Mouse (Mus musculus): Measurements from ENCODE around the gene Mlkl. TPM values are rescaled to one million over a fixed set of nuclear protein-coding genes. Genes with fewer than 3 reads are reported as not detected.

Gene Mlkl
- total and polyA plus RNA-seq, 2 experiments from 2014 or later: 0.56 TPM; not detected in 1

GRCm38 (mm10) chr8:111366610-111367234 is 28.7 kb upstream of the Mlkl start:
- Histone ChIP-seq H3K9ac (replicated peaks; ENCODE audit: low read length, poor library complexity, severe bottlenecking) (no peak overlapping the region), H3K4me1 (ENCODE audit: insufficient read depth, low read length) (no peaks in the 10 kb centered on the region), H3K36me3 (ENCODE audit: insufficient read depth, low read length) (no peaks in the 10 kb centered on the region), H3K4me2 (ENCODE audit: low read depth, low read length, poor library complexity, severe bottlenecking) (peak overlapping the region; percentile 22; the same call in 1 of the 2 replicates), H3K4me3 (ENCODE audit: low read depth, low read length) (no peak overlapping the region), H3K27me3 (ENCODE audit: insufficient read depth, low read length) (no peaks in the 10 kb centered on the region), H3K27ac (ENCODE audit: low read depth, low read length) (no peak overlapping the region), H3K9me3 (ENCODE audit: low read length) (no peaks in the 10 kb centered on the region)
- DNase-seq (ENCODE audit: low spot score): no peak
- no peak for TF ChIP-seq CTCF (IDR thresholded peaks at IDR 0.05)
- WGBS: 41% methylated on average over 14 of the region's 14 CpGs
- ATAC-seq (ENCODE audit: low FRiP score): no peak

GRCm38 (mm10) chr8:111363489-111363888 is 25.5 kb upstream of the Mlkl start:
- Histone ChIP-seq H3K4me3 (ENCODE audit: low read depth, low read length) (no peak overlapping the region), H3K36me3 (ENCODE audit: insufficient read depth, low read length) (no peaks in the 10 kb centered on the region), H3K27ac (ENCODE audit: low read depth, low read length) (no peak overlapping the region), H3K27me3 (ENCODE audit: insufficient read depth, low read length) (no peaks in the 10 kb centered on the region), H3K9me3 (ENCODE audit: low read length) (no peaks in the 10 kb centered on the region), H3K4me1 (ENCODE audit: insufficient read depth, low read length) (no peaks in the 10 kb centered on the region), H3K9ac (replicated peaks; ENCODE audit: low read length, poor library complexity, severe bottlenecking) (no peak overlapping the region), H3K4me2 (ENCODE audit: low read depth, low read length, poor library complexity, severe bottlenecking) (no peak overlapping the region)
- no peak for TF ChIP-seq CTCF (IDR thresholded peaks at IDR 0.05)
- no peak for DNase-seq (ENCODE audit: low spot score)
- ATAC-seq (ENCODE audit: low FRiP score): no peak
- 84% methylated on average over 8 of the region's 8 CpGs for whole genome bisulfite sequencing

- no peak for DNase-seq (ENCODE audit: low spot score)
- Histone ChIP-seq H3K4me1 (ENCODE audit: insufficient read depth, low read length) (no peaks in the 10 kb centered on the region), H3K9ac (replicated peaks; ENCODE audit: low read length, poor library complexity, severe bottlenecking) (no peak overlapping the region), H3K4me3 (ENCODE audit: low read depth, low read length) (no peak overlapping the region), H3K27ac (ENCODE audit: low read depth, low read length) (no peak overlapping the region), H3K27me3 (ENCODE audit: insufficient read depth, low read length) (no peaks in the 10 kb centered on the region), H3K9me3 (ENCODE audit: low read length) (no peaks in the 10 kb centered on the region), H3K36me3 (ENCODE audit: insufficient read depth, low read length) (no peaks in the 10 kb centered on the region), H3K4me2 (ENCODE audit: low read depth, low read length, poor library complexity, severe bottlenecking) (no peak overlapping the region)
- TF ChIP-seq CTCF (IDR thresholded peaks at IDR 0.05): no peak
- 65% methylated on average over 7 of the region's 7 CpGs for WGBS
- no peak for ATAC-seq (ENCODE audit: low FRiP score)
Observed at GRCm38 (mm10) chr8:111360579-111361209, 22.7 kb upstream of the Mlkl start.

- Histone ChIP-seq H3K9ac (replicated peaks; ENCODE audit: low read length, poor library complexity, severe bottlenecking) (no peak overlapping the region), H3K4me3 (ENCODE audit: low read depth, low read length) (no peak overlapping the region), H3K36me3 (ENCODE audit: insufficient read depth, low read length) (no peaks in the 10 kb centered on the region), H3K4me1 (ENCODE audit: insufficient read depth, low read length) (no peaks in the 10 kb centered on the region), H3K27ac (ENCODE audit: low read depth, low read length) (no peak overlapping the region), H3K4me2 (ENCODE audit: low read depth, low read length, poor library complexity, severe bottlenecking) (no peak overlapping the region), H3K9me3 (ENCODE audit: low read length) (no peaks in the 10 kb centered on the region), H3K27me3 (ENCODE audit: insufficient read depth, low read length) (no peaks in the 10 kb centered on the region)
- DNase-seq (ENCODE audit: low spot score) (no peak), ATAC-seq (ENCODE audit: low FRiP score) (no peak)
- 70% methylated on average over 5 of the region's 5 CpGs for WGBS
- no peak for TF ChIP-seq CTCF (IDR thresholded peaks at IDR 0.05)
Observed at GRCm38 (mm10) chr8:111359936-111360335, 22.0 kb upstream of the Mlkl start.

GRCm38 (mm10) chr8:111358905-111359304 is 20.9 kb upstream of the Mlkl start:
- 59% methylated on average over 1 of the region's 1 CpGs for WGBS
- no peak for TF ChIP-seq CTCF (IDR thresholded peaks at IDR 0.05)
- H3K9me3 ChIP-seq (ENCODE audit: low read length): no peaks in the 10 kb centered on the region
- no peak overlapping the region for H3K27ac ChIP-seq (ENCODE audit: low read depth, low read length)
- no peaks in the 10 kb centered on the region for H3K36me3 ChIP-seq (ENCODE audit: insufficient read depth, low read length)
- H3K4me3 ChIP-seq (ENCODE audit: low read depth, low read length): no peak overlapping the region
- no peak for DNase-seq (ENCODE audit: low spot score)
- H3K4me1 ChIP-seq (ENCODE audit: insufficient read depth, low read length): no peaks in the 10 kb centered on the region
- no peaks in the 10 kb centered on the region for H3K27me3 ChIP-seq (ENCODE audit: insufficient read depth, low read length)
- ATAC-seq (ENCODE audit: low FRiP score): no peak
- H3K4me2 ChIP-seq (ENCODE audit: low read depth, low read length, poor library complexity, severe bottlenecking): no peak overlapping the region
- H3K9ac ChIP-seq (replicated peaks; ENCODE audit: low read length, poor library complexity, severe bottlenecking): no peak overlapping the region

- Histone ChIP-seq H3K9ac (replicated peaks; ENCODE audit: low read length, poor library complexity, severe bottlenecking) (no peak overlapping the region), H3K27me3 (ENCODE audit: insufficient read depth, low read length) (no peaks in the 10 kb centered on the region), H3K4me1 (ENCODE audit: insufficient read depth, low read length) (no peaks in the 10 kb centered on the region), H3K4me3 (ENCODE audit: low read depth, low read length) (no peak overlapping the region), H3K4me2 (ENCODE audit: low read depth, low read length, poor library complexity, severe bottlenecking) (no peak overlapping the region), H3K9me3 (ENCODE audit: low read length) (no peaks in the 10 kb centered on the region), H3K27ac (ENCODE audit: low read depth, low read length) (no peak overlapping the region), H3K36me3 (ENCODE audit: insufficient read depth, low read length) (no peaks in the 10 kb centered on the region)
- 86% methylated on average over 4 of the region's 4 CpGs for WGBS
- ATAC-seq (ENCODE audit: low FRiP score): no peak
- TF ChIP-seq CTCF (IDR thresholded peaks at IDR 0.05): no peak
- peak; percentile 28 for DNase-seq (ENCODE audit: low spot score)
Observed at GRCm38 (mm10) chr8:111357433-111357832, 19.5 kb upstream of the Mlkl start.
